In the genomic region with DNA sequence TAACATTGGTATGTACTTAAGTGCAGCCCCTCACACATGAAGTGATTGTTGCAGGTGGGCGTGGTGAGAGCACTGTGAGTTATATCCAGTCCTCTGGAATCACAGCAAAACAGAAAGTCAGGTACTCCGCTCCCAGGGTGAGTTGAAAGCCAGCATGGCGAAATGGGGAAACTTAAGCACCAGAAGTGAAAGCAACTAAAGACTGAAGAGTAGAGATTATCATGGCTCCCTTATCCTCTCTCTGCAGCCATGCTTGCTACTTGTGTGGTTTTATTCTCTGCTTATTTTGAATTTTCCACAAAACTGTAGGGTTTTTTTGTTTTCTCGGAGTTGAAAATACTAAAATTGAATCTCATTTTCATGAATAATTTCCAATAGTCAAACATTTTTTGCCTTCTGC, we compare ENCODE assay signal across 30 mouse cellular contexts. TPM values are rescaled to one million over a fixed set of nuclear protein-coding genes. Genes with fewer than 3 reads are reported as not detected.
"Had no signal": no experiment of that assay in that cellular context is flagged by ENCODE, and none has a peak within 500 bp of the region (broad histone marks: within the 10 kb centered on the region; RNA-seq: fewer than 3 reads in every experiment).

No protein-coding gene starts in this region.

- H3K27ac ChIP-seq: left cerebral cortex, adult 2 months; limb, embryonic 10.5 days; limb, embryonic 12.5 days; limb, embryonic 13.5 days; limb, embryonic 15.5 days; liver, embryonic 12.5 days; liver, embryonic 13.5 days; liver, embryonic 14.5 days; liver, embryonic 15.5 days; lung, embryonic 15.5 days; macrophage; midbrain, embryonic 10.5 days; midbrain, embryonic 12.5 days; midbrain, embryonic 13.5 days; midbrain, embryonic 15.5 days had no signal

- ATAC-seq: liver, embryonic 12.5 days; liver, postnatal 0 days; lung, postnatal 0 days; midbrain, embryonic 13.5 days; midbrain, embryonic 15.5 days; midbrain, embryonic 16.5 days had no signal

- H3K36me3 ChIP-seq: limb, embryonic 10.5 days; limb, embryonic 12.5 days; limb, embryonic 13.5 days; limb, embryonic 15.5 days; liver, embryonic 12.5 days; liver, embryonic 13.5 days; liver, embryonic 15.5 days; lung, embryonic 15.5 days; midbrain, embryonic 10.5 days; midbrain, embryonic 12.5 days; midbrain, embryonic 13.5 days; midbrain, embryonic 15.5 days had no signal

- H3K4me3 ChIP-seq: left cerebral cortex, adult 2 months; limb, embryonic 10.5 days; limb, embryonic 12.5 days; limb, embryonic 13.5 days; limb, embryonic 15.5 days; liver, embryonic 12.5 days; liver, embryonic 13.5 days; liver, embryonic 15.5 days; lung, embryonic 15.5 days; megakaryocyte, embryonic 14.5 days; midbrain, embryonic 10.5 days; midbrain, embryonic 12.5 days; midbrain, embryonic 13.5 days; midbrain, embryonic 15.5 days; myocyte had no signal

- DNase-seq: left cerebral cortex, postnatal 4 days; liver; liver, embryonic 13.5 days; liver, postnatal 0 days; lung, adult 18-20 months; lung, adult 2 months; lung, embryonic 14.5 days; lung, postnatal 10 days; lung, postnatal 14 days; lung, postnatal 36 days; lung, postnatal 4 days; midbrain, embryonic 14.5 days had no signal

- H3K4me1 ChIP-seq: limb, embryonic 10.5 days; limb, embryonic 12.5 days; limb, embryonic 13.5 days; limb, embryonic 15.5 days; liver, embryonic 12.5 days; liver, embryonic 13.5 days; liver, embryonic 15.5 days; lung, embryonic 15.5 days; megakaryocyte, embryonic 14.5 days; midbrain, embryonic 10.5 days; midbrain, embryonic 12.5 days; midbrain, embryonic 13.5 days; midbrain, embryonic 15.5 days had no signal

- H3K27me3 ChIP-seq: limb, embryonic 12.5 days; limb, embryonic 13.5 days; limb, embryonic 15.5 days; liver, embryonic 12.5 days; liver, embryonic 13.5 days; liver, embryonic 15.5 days; lung, embryonic 15.5 days; megakaryocyte, embryonic 14.5 days; midbrain, embryonic 12.5 days; midbrain, embryonic 13.5 days; midbrain, embryonic 15.5 days had no signal

RNA-seq across cellular contexts. Expression of a gene that starts 51.2 kb away (rescaled TPM):
- polyA plus RNA-seq: myocyte had no signal
